Mouse (Mus musculus) G1E (cell line): ENCODE results near the gene Il11. TPM values are rescaled to one million over a fixed set of nuclear protein-coding genes. Genes with fewer than 3 reads are reported as not detected.

ENCODE experiments used
- ATAC-seq: 2 replicates; pipeline ENCODE4 v1.8.0; 2016; ENCODE audit warnings: mild to moderate bottlenecking; ENCODE audit not compliant: insufficient number of reproducible peaks, poor library complexity, low FRiP score, severe bottlenecking; ENCODE audit errors: extremely low read depth
- DNase-seq: peaks from one replicate; pipeline ENCODE4 v3.0.0; 2012; ENCODE audit warnings: low spot score
- H3K27me3 ChIP-seq: 2 replicates; pipeline ENCODE4 v1.6.1; 2012; ENCODE audit warnings: mild to moderate bottlenecking, low read length, inconsistent platforms; ENCODE audit not compliant: insufficient read depth
- H3K36me3 ChIP-seq: replicated peaks from 2 replicates; pipeline ENCODE3; 2012; ENCODE audit warnings: mild to moderate bottlenecking, inconsistent platforms
- H3K4me1 ChIP-seq: 2 replicates; pipeline ENCODE4 v1.6.1; 2012; ENCODE audit warnings: low read depth, low read length, inconsistent platforms, mixed read lengths; ENCODE audit not compliant: insufficient read depth
- H3K4me3 ChIP-seq: 2 replicates; pipeline ENCODE4 v1.5.1; 2012; ENCODE audit warnings: low read depth, mild to moderate bottlenecking, inconsistent platforms, low read length, moderate library complexity, mixed read lengths
- H3K9me3 ChIP-seq: replicated peaks from 2 replicates; pipeline ENCODE4 v1.6.1; 2012; ENCODE audit warnings: inconsistent platforms
- CTCF ChIP-seq: IDR thresholded peaks from 2 replicates; pipeline ENCODE4 v1.5.1; 2012; ENCODE audit warnings: low read depth, low read length, inconsistent platforms, mixed read lengths
- GATA1 ChIP-seq: IDR thresholded peaks from 2 replicates; pipeline ENCODE4 v1.6.1; 2012; ENCODE audit warnings: borderline replicate concordance, low read length, inconsistent platforms, mixed read lengths
- GATA2 ChIP-seq: IDR thresholded peaks from 2 replicates; pipeline ENCODE4 v1.6.1; 2012; ENCODE audit warnings: low read depth, low read length, inconsistent platforms, borderline replicate concordance
- POLR2AphosphoS5 ChIP-seq: IDR thresholded peaks from 2 replicates; pipeline ENCODE4 v1.6.1; 2012; ENCODE audit warnings: low read depth, low read length, inconsistent platforms; ENCODE audit not compliant: insufficient replicate concordance
- TAL1 ChIP-seq: conservative IDR thresholded peaks from 2 replicates; pipeline ENCODE4 v1.6.1; 2012; ENCODE audit warnings: low read depth, low read length, inconsistent platforms, mixed read lengths
- polyA plus RNA-seq: library from polyadenylated mRNA; stranded (reverse); fragments of >175 nt; gene quantifications from 2 replicates; pipeline ENCODE4 v1.2.3, GENCODE M21; 2012
- total RNA-seq, 2 experiments: library from RNA; stranded (forward) in 1 of 2; stranded (reverse) in 1 of 2; fragments of 200-1000 nt in 1 of 2; fragments of >200 nt in 1 of 2; fragmentation: Nextera tagmentation in 1 of 2; gene quantifications; 2 replicates each; pipeline ENCODE4 v1.2.3; 2014 to 2017

Gene Il11
- total and polyA plus RNA-seq, 3 experiments, result 0.13 TPM; not detected in 2

DNA sequence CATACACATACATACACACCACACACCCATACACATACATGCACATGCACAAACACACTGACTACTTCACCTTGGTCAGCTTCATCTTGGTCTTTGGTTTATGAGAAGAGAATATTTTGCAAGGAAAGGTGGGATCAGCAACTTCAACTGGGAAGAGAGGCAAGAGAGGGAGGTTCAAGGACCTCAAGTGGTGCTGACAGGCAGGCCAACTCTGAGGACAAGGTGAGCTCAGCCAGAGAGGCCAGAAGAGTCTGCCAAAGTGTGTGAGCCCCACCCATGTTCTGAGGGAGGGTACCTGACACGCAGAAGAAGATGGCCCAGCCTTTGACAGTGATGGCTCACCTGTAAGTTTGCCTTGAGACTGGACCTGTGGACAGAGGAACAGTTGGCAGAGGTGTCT, 23.0 kb downstream of the Il11 start:
- Histone ChIP-seq H3K27me3 (peaks cover 17% of the 10 kb centered on the region), H3K4me3 (no peak overlapping the region), H3K9me3 (peaks cover 8% of the 10 kb centered on the region), H3K4me1 (no peaks in the 10 kb centered on the region), H3K36me3 (no peaks in the 10 kb centered on the region)
- DNase-seq (no peak), ATAC-seq (no peak)
- TF ChIP-seq GATA1 (no peak), CTCF (no peak), POLR2AphosphoS5 (no peak), TAL1 (no peak)

DNA sequence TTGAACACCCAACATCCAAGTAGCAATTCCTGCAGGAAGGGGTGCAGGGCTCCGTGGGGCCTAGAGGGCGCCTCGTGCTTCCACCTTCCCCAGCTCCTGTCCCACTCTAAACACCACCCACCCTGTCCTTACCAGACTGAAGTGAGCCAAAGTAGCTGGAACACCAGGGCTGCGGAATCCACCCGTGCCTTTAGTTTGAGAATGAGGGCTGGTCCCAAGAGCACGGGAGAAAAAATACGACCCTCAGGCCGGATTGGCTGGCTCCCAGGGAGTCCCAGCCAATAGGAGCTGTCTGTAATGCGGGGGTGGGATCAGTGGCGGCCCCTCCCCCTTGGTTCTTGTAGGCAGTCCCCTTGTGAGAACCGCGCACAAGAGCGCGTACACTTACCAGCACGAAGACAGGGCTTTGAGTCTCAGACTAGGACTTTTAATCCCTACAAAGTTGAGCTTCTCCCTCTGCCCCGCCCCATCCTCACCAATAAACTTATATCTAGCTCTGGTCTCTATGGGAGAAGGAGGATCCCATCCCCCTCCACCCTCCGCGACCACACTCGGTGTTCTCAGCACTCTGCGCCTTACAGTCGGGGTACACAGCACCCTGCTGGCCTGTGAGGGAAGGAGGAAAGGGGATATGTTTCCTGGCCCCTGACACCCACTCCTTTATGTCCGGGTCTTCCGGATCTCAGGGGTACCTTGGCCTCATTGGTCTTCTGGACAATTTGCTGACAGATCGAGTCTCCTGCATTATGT, 29.7 kb downstream of the Il11 start, which contains the start of gene Cox6b2:
Gene Cox6b2 (minus strand): TSS at position 274 of the 750 bp plus-strand sequence.
- Histone ChIP-seq H3K9me3 (peaks cover 8% of the 10 kb centered on the region), H3K4me3 (peak within 1 kb of the TSS; percentile 72), H3K4me1 (peaks cover 41% of the 10 kb centered on the region), H3K36me3 (peaks cover 19% of the 10 kb centered on the region), H3K27me3 (0 out of 2 replicates have a peak, but pooled peaks cover 2% of the 10 kb centered on the region)
- no peak for ATAC-seq
- TF ChIP-seq CTCF (no peak), GATA2 (no peak), POLR2AphosphoS5 (no peak), TAL1 (no peak), GATA1 (no peak)
- no peak for DNase-seq

DNA sequence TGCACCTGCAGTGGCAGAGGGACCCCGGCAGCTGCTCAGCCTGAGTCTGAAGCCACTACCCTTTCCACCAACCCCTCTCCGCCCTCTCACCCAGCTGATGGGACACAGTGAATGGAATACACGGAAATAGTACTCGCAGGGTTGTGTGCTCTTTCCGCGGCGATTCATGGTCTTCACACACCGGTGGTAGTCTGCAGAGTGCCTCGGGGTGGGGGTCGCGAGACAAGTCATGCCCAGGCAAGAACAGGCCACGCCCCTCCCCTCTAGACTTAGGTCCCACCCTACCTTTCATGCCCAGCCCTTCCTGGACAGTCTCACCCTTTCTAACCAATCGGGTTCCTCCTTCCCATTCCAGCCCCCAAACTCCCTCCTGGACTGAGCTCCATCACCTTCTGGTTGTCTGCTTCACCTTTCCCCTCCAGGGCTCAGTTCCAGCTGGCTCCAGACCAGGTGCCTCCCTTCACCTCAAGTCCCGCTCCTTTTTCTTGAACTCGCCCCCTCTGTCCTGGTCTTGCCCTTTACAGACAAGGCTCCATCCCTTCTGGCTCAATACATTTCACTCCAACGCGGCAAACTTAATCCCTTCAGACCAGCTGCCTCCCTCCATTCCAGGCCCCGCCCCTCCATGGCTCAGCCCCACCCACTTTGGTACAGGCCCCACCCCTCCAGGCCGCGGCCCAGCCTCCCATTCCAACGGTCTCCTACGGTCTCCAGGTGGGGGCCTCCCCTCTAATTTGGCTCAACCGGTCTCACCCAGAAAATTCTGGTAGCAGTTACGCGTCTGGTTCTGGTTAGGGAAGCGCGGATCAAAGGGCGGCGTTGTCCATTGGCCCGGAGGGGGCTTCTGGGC, 30.5 kb downstream of the Il11 start:
- Histone ChIP-seq H3K4me3 (peak overlapping the region; percentile 72), H3K36me3 (peaks cover 26% of the 10 kb centered on the region), H3K4me1 (peaks cover 49% of the 10 kb centered on the region), H3K27me3 (0 out of 2 replicates have a peak, but pooled peaks cover 2% of the 10 kb centered on the region), H3K9me3 (peaks cover 8% of the 10 kb centered on the region)
- TF ChIP-seq POLR2AphosphoS5 (no peak; the same call in 1 of the 2 replicates), GATA2 (no peak), TAL1 (no peak), GATA1 (no peak), CTCF (no peak)
- DNase-seq (peak; percentile 68), ATAC-seq (no peak)

- ATAC-seq (no peak), DNase-seq (no peak)
- Histone ChIP-seq H3K4me3 (no peak overlapping the region), H3K27me3 (0 out of 2 replicates have a peak, but pooled peaks cover 2% of the 10 kb centered on the region), H3K9me3 (no peaks in the 10 kb centered on the region), H3K4me1 (peaks cover 77% of the 10 kb centered on the region), H3K36me3 (peaks cover 56% of the 10 kb centered on the region)
- TF ChIP-seq TAL1, result no peak
- TF ChIP-seq CTCF, result no peak
- 0 out of 2 replicates have a peak, but pooled peaks have one; percentile 52 for TF ChIP-seq POLR2AphosphoS5
Measured at GRCm38 (mm10) chr7:4749169-4749568, 33.5 kb downstream of the Il11 start.

DNA sequence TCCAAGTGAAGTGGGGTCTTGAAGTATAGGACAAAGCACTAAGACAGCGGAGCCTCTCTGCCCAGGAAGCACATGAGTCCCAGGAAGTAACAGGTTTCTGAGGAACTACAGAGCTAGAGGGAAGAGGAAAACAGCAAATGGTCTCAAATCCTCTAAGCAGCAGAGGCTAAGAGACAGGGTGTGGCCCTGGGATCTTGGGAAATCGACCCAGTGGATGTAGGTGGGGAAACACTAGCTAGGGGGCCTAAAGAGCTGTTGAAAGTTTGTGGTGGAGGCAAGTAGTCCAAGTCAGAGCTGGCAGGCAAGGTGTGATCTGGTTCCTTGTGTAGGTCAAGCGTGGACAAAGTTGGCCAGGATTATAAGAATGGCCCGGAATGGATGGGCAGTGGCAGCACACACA, 34.3 kb downstream of the Il11 start:
- Histone ChIP-seq H3K4me1 (peaks cover 85% of the 10 kb centered on the region), H3K9me3 (no peaks in the 10 kb centered on the region), H3K27me3 (0 out of 2 replicates have a peak, but pooled peaks cover 2% of the 10 kb centered on the region), H3K36me3 (peaks cover 64% of the 10 kb centered on the region), H3K4me3 (no peak overlapping the region)
- no peak for TF ChIP-seq POLR2AphosphoS5
- no peak for TF ChIP-seq GATA2
- no peak for TF ChIP-seq CTCF
- TF ChIP-seq TAL1, result no peak
- no peak for TF ChIP-seq GATA1
- DNase-seq (no peak), ATAC-seq (no peak)

DNA sequence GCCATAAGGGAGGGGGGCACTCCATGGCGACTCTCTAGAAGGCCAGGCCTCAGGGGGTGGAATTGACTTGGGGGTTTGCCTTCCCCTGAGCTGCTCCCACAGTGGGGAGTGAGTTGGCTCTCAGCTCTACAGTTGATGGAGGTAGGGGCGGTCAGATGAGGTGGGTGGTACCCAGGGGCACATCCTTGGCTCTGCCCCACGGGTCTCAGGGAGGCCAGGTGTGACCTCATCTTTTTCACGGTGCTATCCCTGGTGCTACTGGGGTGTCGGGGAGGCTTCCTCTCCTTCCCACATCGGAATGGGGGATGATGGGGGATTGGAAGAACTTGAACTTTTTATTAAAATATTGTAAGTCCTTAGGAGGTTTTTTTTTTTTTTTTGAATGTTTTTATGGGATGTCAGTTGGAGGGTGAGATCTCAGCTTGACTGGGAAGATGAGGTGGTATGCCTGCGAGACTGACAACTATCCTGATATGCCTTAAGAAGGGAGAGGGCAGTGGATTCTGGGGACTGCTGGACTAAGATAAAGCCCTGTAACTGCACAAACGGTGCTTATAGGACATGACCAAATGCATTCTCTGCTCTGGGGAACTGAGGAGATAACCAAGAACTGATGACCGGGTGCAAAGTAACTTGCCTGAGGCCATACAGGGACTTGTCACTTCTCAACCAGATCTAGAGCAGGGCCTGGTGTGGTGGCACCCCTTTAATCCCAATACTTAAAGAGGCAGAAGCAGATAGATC, 35.3 kb downstream of the Il11 start:
- ATAC-seq, result peak; percentile 32; the same call in 1 of the 2 replicates
- Histone ChIP-seq H3K9me3 (no peaks in the 10 kb centered on the region), H3K4me1 (peaks cover 86% of the 10 kb centered on the region), H3K4me3 (peak overlapping the region; percentile 42; the same call in 1 of the 2 replicates), H3K36me3 (peaks cover 74% of the 10 kb centered on the region), H3K27me3 (no peaks in the 10 kb centered on the region)
- TF ChIP-seq GATA1 (no peak), CTCF (no peak), TAL1 (0 out of 2 replicates have a peak, but pooled peaks have one; percentile 15)
- no peak for DNase-seq
